Mouse (Mus musculus): ENCODE data around the gene Ftcd.

DNA sequence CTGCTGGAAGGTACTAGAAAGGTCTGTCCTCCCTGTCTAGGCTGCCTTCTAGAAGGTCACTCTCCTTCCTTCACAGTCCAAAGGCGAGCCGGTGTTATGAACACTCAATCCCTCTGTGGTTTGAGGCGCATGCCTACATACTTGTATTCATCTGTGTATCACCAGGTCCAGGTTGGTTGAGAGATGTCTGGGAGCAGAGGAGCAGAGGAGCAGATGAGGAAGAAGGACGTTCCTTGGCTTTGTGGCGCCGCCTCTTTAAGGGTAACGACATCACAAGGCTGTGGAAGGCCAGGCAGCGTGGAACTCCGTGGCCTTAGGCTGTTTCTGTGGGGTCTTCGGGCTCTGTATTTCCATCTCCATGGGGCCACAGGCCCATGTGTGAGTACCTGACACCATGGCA lies 13.5 kb upstream of the Ftcd start, which contains the start of gene Spatc1l:
- TF ChIP-seq POLR2A (IDR thresholded peaks at IDR 0.05; ENCODE audit: borderline replicate concordance, control insufficient read depth, low read depth, low read length) (no peak), CTCF (IDR thresholded peaks at IDR 0.05; ENCODE audit: control insufficient read depth, insufficient read depth, low read length) (no peak)
